Mouse (Mus musculus): ENCODE results near the gene Tmed9.
A peak's percentile ranks its signal among the peaks of the same experiment; 100 is the strongest.
"Not testable (repeated sequence)": the region's sequence is repeated elsewhere in the genome, so short reads cannot be mapped to it uniquely, and the experiment has no call there.

Gene Tmed9

DNA sequence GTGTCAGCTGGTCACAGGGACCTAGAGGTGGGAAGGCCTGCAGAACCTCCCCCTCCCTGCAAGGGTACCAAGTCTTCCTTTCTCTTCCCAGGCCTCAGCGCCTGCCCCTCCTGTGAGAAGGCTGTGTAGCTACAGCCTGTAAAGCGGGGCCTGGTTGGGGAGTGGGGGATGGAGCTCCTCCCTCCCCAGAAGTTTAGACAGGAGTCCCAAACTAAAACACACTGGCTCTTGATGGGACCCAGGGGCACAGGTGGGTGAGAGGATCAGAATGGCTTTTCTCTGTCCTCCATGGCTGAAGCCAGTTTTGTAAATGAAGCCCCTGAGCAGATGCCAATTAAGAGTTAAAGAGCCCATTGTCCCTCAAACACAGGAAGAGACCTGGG lies 34.1 kb downstream of the Tmed9 start:
- no peak for DNase-seq (ENCODE audit: low spot score)

DNA sequence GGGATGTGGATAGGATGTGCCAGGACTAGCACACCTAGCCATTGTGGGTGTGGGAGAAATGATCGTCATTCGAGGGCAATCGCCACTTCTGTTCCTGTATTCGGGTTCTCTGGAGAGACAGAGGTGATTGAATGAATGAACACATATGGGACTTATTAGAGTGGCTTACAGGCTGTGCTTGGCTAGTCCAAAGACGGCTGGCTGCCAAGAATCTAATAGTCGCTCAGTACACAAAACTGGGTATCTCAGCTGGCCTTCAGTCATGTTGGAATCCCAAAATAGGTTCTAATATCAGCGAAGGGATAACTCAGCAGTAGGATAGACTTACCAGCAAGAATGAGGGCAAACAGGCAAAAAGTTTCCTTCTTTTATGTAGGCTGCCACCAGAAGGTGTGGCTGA lies 38.5 kb downstream of the Tmed9 start:
- no peak for DNase-seq (ENCODE audit: low spot score)

DNA sequence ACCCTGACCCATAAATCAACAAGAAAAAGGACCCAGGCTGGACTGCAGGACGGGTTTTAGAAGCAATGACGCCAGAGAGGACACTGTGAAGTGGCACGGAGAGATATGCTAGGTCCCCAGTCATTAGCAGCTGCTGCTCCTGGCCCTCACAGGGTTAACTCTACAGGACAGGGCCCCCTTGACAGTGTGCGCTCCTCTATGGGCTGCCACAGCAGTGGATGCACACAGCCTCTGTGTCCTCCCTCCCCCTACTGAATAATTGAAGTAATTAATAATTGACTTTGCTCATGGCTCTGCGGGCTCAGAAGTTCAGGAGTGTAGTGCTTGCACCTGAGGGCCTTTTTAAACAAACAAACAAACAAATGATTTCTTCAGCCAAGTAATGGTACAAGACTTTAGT lies 39.9 kb downstream of the Tmed9 start:
- no peak for DNase-seq (ENCODE audit: low spot score)

DNA sequence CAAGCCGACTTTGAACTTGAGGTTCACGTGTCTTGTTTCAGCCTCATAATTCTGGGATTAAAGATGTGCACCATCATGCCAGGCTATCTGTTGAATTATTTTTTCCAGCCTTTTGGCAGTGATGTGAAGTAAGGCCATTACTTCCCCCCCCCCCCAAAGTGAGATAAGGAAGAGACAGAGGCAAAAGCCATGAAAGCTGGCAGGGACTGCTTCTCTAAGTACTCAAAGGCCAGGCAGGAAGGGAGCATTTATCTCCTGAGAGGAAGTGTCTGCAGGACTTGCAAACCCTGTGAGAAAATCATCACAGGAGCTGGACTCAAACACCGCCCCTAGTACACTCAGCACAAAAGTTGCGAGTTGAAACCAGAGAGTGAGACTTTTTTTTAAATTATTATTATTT lies 45.8 kb downstream of the Tmed9 start:
- DNase-seq (ENCODE audit: low spot score) = no peak

DNA sequence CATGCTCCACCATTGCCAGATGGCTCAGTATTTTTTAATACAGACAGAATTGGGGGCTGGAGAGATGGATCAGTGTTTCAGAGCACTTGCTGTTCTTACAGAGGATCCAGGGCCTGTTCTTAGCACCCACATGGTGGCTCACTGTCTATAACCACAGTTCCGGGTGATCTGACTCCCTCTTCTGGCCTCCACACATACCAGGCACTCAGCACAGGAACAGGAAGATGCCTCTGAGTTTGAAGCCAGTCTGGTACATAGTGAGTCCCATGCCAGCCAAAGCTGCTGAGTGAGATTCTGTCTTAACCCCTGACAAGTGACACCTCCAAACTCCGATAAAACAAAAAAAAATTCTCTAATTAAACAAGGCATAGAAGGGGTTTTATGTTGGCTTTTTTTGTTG lies 46.7 kb downstream of the Tmed9 start:
- no peak for DNase-seq (ENCODE audit: low spot score)

DNA sequence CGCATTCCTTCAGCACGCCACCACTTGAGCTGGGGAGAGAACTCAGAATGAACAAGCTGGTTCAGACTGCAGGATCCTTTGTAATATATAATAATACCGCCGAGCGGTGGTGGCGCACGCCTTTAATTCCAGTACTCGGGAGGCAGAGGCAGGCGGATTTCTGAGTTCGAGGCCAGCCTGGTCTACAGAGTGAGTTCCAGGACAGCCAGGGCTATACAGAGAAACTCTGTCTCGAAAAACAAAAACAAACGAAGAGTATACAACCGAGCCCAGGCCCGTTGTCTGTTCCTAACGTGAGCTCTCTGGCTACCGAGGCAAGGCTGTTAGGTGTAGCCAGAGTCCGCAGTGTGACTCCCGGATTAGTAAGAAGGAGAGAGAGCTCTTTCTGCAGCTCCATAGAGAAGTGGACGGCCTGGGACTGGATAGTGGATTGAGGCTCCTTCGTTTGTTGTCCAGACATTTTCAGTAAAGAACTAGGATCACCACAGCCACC lies 48.7 kb downstream of the Tmed9 start:
- not testable (repeated sequence) for DNase-seq (ENCODE audit: low spot score)

DNA sequence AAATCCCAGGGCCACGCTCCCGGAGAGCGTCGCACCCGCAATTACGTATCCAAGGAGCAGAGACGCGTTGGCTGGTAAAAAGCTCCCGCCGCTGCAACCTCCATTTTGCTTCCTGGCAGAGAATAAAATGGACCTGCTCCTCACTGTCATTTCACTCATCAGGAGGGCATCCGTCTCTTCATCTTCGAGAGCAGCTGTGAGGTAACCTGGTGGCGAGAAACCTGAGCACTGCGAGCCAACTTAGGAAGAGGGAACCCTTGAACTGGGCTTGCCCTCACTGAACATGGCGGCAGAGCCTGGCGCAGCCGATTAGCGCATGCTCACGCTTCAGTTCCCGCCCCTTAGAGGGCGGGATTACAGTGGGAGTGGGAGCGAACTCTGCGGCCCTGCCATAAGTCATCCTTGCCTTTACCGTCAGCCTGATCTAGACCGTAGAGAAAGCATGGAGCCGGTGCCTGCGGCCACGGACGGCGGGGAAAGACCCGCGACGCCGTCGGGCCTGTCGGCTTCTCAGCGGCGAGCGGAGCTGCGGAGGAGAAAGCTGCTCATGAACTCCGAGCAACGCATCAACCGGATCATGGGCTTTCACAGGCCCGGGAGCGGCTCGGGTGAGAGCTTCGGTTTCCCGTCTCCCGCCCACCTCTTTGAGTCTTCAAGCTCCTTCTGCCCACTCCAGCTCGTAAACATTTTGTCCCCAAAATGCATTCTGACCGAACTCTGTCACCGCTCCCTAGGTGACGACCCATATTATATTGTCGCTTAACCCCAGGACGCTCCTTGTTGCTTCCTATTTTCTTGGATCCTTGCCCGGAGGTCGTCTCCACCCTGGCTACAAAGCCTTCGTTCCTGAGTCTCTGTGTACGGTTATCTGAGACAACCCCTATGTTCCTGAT lies 49.4 kb downstream of the Tmed9 start, which contains the start of gene Caml:
Gene Caml (plus strand): TSS at position 357 of the 893 bp plus-strand sequence.
- DNase-seq (ENCODE audit: low spot score) = peak; percentile 80

DNA sequence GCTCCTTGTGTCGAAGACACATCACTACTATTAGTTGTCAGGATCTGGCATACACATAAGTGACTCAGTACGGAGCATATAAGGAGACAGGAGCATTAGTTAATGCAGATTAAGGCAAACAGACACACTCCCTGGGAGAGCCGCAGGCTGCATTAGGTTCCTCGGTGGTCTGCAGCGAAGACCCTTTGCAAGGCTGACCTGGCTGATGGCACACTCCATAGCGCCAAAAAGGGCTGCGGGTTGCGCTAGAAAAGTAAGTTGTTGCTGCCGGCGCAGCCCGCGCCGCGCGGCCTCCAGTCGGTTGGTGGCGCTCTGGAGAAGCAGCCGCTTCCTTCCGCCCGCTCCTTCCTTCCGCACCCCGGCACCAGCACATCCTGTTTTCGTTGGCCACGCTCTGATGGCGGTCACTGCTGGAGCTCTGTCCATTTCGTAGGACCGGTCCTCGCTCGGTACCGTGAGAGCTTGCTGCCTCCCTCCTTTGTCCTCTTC lies 61.2 kb downstream of the Tmed9 start, which contains the start of gene Ddx46:
Gene Ddx46 (plus strand): TSS at position 389 of the 489 bp plus-strand sequence.
- DNase-seq (ENCODE audit: low spot score) = peak; percentile 87

DNA sequence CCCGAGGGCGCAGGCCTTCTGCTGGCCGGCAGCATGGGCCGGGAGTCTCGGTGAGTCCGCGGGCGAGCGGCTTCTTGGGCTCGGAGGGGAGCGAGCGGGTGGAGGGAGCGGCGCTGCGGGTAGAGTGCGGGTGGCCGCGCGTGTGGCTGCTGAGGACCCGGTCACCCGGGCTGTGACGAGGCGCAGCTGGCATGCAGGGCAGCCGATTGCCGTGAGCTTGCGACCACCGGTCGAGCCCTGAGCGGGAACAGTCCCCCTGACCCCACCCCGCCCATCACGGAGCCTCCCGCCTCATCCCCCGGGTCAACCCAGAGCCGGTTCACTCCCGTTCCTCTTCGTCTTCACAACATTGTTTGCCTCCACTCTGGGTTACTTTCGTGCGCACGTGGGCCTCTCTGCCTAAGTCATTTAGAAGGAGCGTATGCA lies 61.6 kb downstream of the Tmed9 start:
- DNase-seq (ENCODE audit: low spot score) = no peak

DNA sequence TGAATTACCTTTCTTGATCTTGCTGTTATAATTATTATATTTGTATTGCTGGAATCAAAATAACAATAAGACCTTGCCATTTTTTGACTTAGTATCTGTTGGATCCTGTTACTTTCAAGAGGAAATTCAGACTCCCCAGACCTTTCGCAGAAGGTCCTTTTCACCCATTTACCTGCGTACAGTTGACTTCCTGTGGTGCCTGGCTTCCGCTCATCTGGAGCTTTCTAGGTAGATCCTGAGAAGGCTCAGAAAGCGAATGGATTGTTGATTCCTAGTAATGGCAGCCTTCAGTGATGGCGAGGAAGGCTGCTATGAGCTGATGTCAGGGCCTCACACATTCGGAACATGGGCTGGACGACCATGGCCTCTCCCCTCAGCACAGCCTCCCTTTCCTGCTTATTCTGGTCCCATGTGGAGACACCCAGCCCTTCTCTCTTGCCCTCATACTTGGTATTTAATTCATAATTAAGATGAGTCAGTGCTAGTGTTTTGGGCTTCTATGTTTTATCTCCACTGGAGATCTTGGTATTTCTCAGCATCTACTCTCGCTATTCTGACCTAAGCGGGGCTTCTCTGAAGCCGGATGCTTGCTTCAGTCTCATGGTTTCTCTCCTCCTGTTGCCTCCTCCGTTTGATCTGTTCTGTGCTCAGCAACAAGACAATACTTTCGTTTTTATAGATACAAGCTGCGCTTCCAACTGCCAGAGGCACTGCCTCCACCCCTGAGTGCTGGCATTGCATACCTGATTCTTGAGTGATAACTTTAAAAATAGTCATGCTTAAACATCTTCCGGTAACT lies 62.9 kb downstream of the Tmed9 start:
- DNase-seq (ENCODE audit: low spot score) = no peak

DNA sequence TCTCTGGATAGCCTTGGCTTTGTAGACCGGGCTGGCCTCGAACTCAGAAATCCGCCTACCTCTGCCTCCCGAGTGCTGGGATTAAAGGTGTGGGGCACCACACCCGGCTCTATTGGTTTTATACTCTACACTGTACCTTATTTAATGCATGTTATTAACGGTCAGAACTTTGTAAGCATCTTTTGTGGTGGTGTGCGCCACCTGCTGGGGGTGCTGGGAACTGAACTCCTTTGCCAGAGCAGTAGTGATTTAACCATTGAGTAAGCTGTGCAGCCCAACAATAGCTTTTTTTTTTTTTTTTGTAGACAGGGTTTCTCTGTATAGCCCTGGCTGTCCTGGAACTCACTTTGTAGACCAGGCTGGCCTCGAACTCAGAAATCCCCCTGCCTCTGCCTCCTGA lies 66.9 kb downstream of the Tmed9 start:
- peak; percentile 74 for DNase-seq (ENCODE audit: low spot score)

DNA sequence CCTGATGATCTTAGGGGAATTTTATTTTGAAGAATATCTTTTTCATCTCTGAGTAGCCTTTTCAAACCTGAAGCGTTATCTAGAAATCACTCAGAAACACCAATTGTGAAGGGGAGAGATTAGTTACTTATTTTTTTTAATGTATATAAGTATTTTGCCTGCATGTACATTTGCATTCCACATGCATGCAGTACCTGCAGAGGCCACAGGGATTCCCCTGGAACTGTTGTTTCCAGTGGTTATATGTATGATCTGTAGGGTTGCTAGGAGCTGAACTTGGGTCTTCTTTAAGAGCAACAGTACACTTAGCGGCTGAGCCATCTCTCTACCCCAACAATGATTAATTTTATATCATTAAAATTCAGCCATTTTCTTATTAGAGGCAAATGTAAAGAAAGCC lies 71.0 kb downstream of the Tmed9 start:
- DNase-seq (ENCODE audit: low spot score) = no peak
